Mouse (Mus musculus) heart, adult 2 months (tissue): ENCODE measurements around the gene Irf2.

Experiments
- CTCF ChIP-seq: fragments of 200-600 bp; IDR thresholded peaks from 2 replicates; pipeline ENCODE4 v1.8.1; 2022; ENCODE audit warnings: antibody characterized with exemption, mild to moderate bottlenecking, moderate library complexity
- EP300 ChIP-seq: fragments of 200-500 bp; IDR thresholded peaks from 2 replicates; pipeline ENCODE4 v1.6.1; 2011; ENCODE audit warnings: low read depth, low read length, control low read depth; ENCODE audit not compliant: insufficient read depth
- POLR2A ChIP-seq: fragments of 200-500 bp; IDR thresholded peaks from 2 replicates; pipeline ENCODE4 v1.6.1; 2011; ENCODE audit warnings: mild to moderate bottlenecking, low read depth, low read length, control low read depth; ENCODE audit not compliant: insufficient read depth

GRCm38 (mm10) chr8:46750566-46750965, 11.0 kb downstream of the Irf2 start:
- TF ChIP-seq POLR2A, result no peak
- no peak for TF ChIP-seq CTCF
- no peak for TF ChIP-seq EP300
